Comparison of ENCODE assay signal across 7 mouse cellular contexts in the genomic region with DNA sequence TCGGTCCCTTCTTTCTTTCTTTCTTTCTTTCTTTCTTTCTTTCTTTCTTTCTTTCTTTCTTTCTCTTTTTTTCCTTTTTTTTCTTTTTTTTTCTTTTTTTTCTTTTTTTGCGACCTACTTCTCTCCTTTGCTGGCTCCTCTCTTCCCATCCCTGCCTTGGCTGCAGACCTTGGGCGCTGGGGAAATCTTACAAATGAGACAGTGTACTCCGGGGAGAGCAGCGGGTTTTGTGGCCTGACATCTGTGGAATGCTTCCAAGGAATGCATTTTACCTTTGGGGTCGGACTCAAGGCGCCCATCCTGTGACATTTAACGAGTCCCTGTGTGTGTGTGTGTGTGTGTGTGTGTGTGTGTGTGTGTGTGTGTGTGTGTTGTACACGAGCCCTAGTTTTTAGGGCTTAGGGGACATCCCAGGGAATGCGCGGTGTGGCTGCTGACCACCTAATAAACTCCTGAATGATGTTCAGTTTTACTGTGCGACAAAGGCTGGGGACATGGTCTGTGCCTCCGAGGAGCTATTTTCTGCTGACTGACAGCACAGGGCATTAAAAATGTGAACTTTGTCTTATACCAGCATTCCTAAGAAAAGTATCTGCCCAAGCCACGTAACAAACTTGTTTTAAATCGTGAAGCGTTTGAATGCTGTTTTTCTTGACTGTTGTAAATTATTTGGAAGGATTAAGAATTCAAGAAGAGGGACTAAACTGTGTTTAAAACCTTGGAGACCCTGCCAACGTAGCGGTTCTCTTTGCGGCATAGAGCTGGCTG. TPM values are rescaled to one million over a fixed set of nuclear protein-coding genes. Genes with fewer than 3 reads are reported as not detected.
DNase-seq lines count a peak whose midpoint lies in the region; ATAC-seq and TF ChIP-seq lines count a peak whose summit lies in the region.

No protein-coding gene starts in this region.

- H3K4me1 ChIP-seq in E14TG2a.4 (replicated peaks; ENCODE audit: low read depth, low read length): peaks cover 17% of the 10 kb centered on the region
- peaks cover 3% of the 10 kb centered on the region; the same call in 1 of the 2 replicates for H3K4me1 ChIP-seq in neural tube, embryonic 11.5 days (ENCODE audit: control insufficient read depth, insufficient read depth, low read length)

- peak overlapping the region; percentile 76 for H3K4me3 ChIP-seq in E14TG2a.4 (replicated peaks; ENCODE audit: low read length)
- peak overlapping the region; percentile 39 for H3K4me3 ChIP-seq in neural tube, embryonic 11.5 days (ENCODE audit: low read depth, low read length)

- peaks cover 43% of the 10 kb centered on the region for H3K27me3 ChIP-seq in E14TG2a.4 (ENCODE audit: insufficient read depth, low read length)
- no peaks in the 10 kb centered on the region for H3K27me3 ChIP-seq in neural tube, embryonic 11.5 days (ENCODE audit: control insufficient read depth, insufficient read depth, low read length)

- H3K36me3 ChIP-seq in E14TG2a.4 (ENCODE audit: insufficient read depth, low read length): no peaks in the 10 kb centered on the region
- H3K36me3 ChIP-seq in neural tube, embryonic 11.5 days (ENCODE audit: control insufficient read depth, insufficient read depth, low read length): no peaks in the 10 kb centered on the region

- H3K4me2 ChIP-seq in neural tube, embryonic 11.5 days (ENCODE audit: low read depth): peak overlapping the region; percentile 55

- WGBS in neural tube, embryonic 11.5 days: 13% methylated on average over 19 of the region's 19 CpGs

- H3K9ac ChIP-seq in neural tube, embryonic 11.5 days (ENCODE audit: low read length): peak overlapping the region; percentile 60

- no peak for TF ChIP-seq CTCF in E14TG2a.4 (conservative IDR thresholded peaks at IDR 0.05; ENCODE audit: low read length)

- ATAC-seq in neural tube, embryonic 11.5 days (ENCODE audit: insufficient read depth, low FRiP score, low TSS enrichment): no peak
- no peak for ATAC-seq in CD4-positive, CD25-positive, alpha-beta regulatory T cell, adult 4 months
- ATAC-seq in activated CD4-positive, CD25-positive, alpha-beta regulatory T cell, adult 4 months: no peak

- DNase-seq in Muller cell, postnatal 12 days (ENCODE audit: inconsistent ontology term): peak; percentile 61
- DNase-seq in forelimb bud, embryonic 11.5 days (ENCODE audit: low read depth, low spot score): peak; percentile 31
- DNase-seq in kidney, postnatal 14 days: peak; percentile 29
- DNase-seq in neural tube, embryonic 11.5 days (ENCODE audit: low spot score): peak; percentile 23

- H3K27ac ChIP-seq in neural tube, embryonic 11.5 days (ENCODE audit: low read depth, low read length): no peak overlapping the region

- H3K9me3 ChIP-seq in E14TG2a.4 (ENCODE audit: low read length): no peaks in the 10 kb centered on the region
- no peaks in the 10 kb centered on the region for H3K9me3 ChIP-seq in neural tube, embryonic 11.5 days (ENCODE audit: control insufficient read depth, low read length)

RNA-seq across cellular contexts. Expression of gene C9, which starts 58.0 kb away (rescaled TPM):
- not detected in 2 replicates for polyA plus RNA-seq in neural tube, embryonic 11.5 days (2014; fragmentation: Nextera tagmentation; extraction: Ambion mirVana)
- not detected for polyA plus RNA-seq in CD4-positive, CD25-positive, alpha-beta regulatory T cell, adult 4 months (2017; shearing (Covaris generic))
- not detected for polyA plus RNA-seq in activated CD4-positive, CD25-positive, alpha-beta regulatory T cell, adult 4 months (2017; shearing (Covaris generic))
